Mouse (Mus musculus): ENCODE data around the gene Evx1.

DNA sequence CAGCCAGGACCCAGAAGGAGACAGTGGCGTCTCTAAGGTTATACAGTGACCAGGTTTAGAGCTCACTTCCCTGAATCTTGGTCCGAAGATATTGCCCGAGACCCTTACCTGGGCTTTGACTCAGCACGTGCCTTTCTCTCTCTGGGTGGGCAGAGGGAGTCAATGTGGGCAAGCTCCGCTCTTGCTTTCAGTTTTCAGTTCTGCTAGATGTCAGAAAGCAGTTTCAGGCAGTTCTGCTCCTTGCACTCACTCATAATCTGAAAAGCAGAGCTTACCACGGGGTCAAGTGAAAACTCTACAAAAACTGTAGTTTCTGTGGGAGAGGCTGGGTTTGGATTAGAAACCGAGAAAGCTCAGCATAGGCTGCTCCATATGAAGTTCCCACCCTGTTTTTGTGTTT is 21.0 kb upstream of the Evx1 start:
- no peak for TF ChIP-seq CTCF (IDR thresholded peaks at IDR 0.05; ENCODE audit: borderline replicate concordance, insufficient read depth, low read length)
- TF ChIP-seq POLR2A (IDR thresholded peaks at IDR 0.05; ENCODE audit: low read depth, low read length): no peak

All from embryonic fibroblast, embryonic 13.5 days (primary cell).